Mouse (Mus musculus): Measurements from ENCODE around the gene Syndig1l. TPM values are rescaled to one million over a fixed set of nuclear protein-coding genes. Genes with fewer than 3 reads are reported as not detected.

The Syndig1l gene
- polyA plus RNA-seq, 1 experiment from 2014 or later, result not detected

- H3K27me3 ChIP-seq, result peaks cover 10% of the 10 kb centered on the region
- H3K4me1 ChIP-seq, result peaks cover 11% of the 10 kb centered on the region
- ATAC-seq (ENCODE audit: low FRiP score, low read depth), result no peak
- H3K9ac ChIP-seq, result no peak overlapping the region
- H3K4me2 ChIP-seq (replicated peaks), result no peak overlapping the region
- H3K36me3 ChIP-seq, result no peaks in the 10 kb centered on the region
- no peak overlapping the region for H3K4me3 ChIP-seq
- H3K9me3 ChIP-seq, result 0 out of 2 replicates have a peak, but pooled peaks cover 4% of the 10 kb centered on the region
- no peak overlapping the region for H3K27ac ChIP-seq
- WGBS, result 90% methylated on average over 3 of the region's 3 CpGs
Observed at GRCm38 (mm10) chr12:84670555-84670954, 28.1 kb downstream of the Syndig1l start.

- Histone ChIP-seq H3K27ac (no peak overlapping the region), H3K36me3 (no peaks in the 10 kb centered on the region), H3K27me3 (peaks cover 28% of the 10 kb centered on the region; the same call in 1 of the 2 replicates), H3K4me1 (no peaks in the 10 kb centered on the region), H3K9ac (no peak overlapping the region), H3K9me3 (no peaks in the 10 kb centered on the region), H3K4me2 (replicated peaks) (no peak overlapping the region), H3K4me3 (no peak overlapping the region)
- ATAC-seq (ENCODE audit: low FRiP score, low read depth), result no peak
- WGBS, result 23% methylated on average over 3 of the region's 3 CpGs
Observed at GRCm38 (mm10) chr12:84653912-84654311, 44.7 kb downstream of the Syndig1l start.

GRCm38 (mm10) chr12:84650234-84650633 lies 48.4 kb downstream of the Syndig1l start:
- no peak overlapping the region for H3K27ac ChIP-seq
- no peaks in the 10 kb centered on the region for H3K9me3 ChIP-seq
- H3K4me1 ChIP-seq, result no peaks in the 10 kb centered on the region
- WGBS, result 84% methylated on average over 13 of the region's 13 CpGs
- no peak overlapping the region for H3K4me2 ChIP-seq (replicated peaks)
- no peak for ATAC-seq (ENCODE audit: low FRiP score, low read depth)
- H3K36me3 ChIP-seq, result no peaks in the 10 kb centered on the region
- H3K27me3 ChIP-seq, result peaks cover 33% of the 10 kb centered on the region; the same call in 1 of the 2 replicates
- H3K9ac ChIP-seq, result no peak overlapping the region
- H3K4me3 ChIP-seq, result no peak overlapping the region

- Histone ChIP-seq H3K4me1 (peaks cover 17% of the 10 kb centered on the region), H3K4me2 (replicated peaks) (peak within 1 kb of the TSS; percentile 39; the same call in 1 of the 2 replicates), H3K4me3 (no peak within 1 kb of the TSS; the same call in 1 of the 2 replicates), H3K36me3 (no peaks in the 10 kb centered on the region), H3K9ac (no peak within 1 kb of the TSS), H3K27ac (no peak within 1 kb of the TSS), H3K27me3 (peaks cover 56% of the 10 kb centered on the region), H3K9me3 (no peaks in the 10 kb centered on the region)
- 12% methylated on average over 9 of the region's 9 CpGs for WGBS
- ATAC-seq (ENCODE audit: low FRiP score, low read depth), result no peak
Observed at GRCm38 (mm10) chr12:84640654-84641053, 58.0 kb downstream of the Syndig1l start, which contains the start of gene Vrtn. Gene Vrtn (plus strand): TSS chr12:84641019.

- Histone ChIP-seq H3K9ac (no peak overlapping the region), H3K9me3 (no peaks in the 10 kb centered on the region), H3K27me3 (peaks cover 56% of the 10 kb centered on the region), H3K4me2 (replicated peaks) (no peak overlapping the region), H3K27ac (no peak overlapping the region), H3K36me3 (no peaks in the 10 kb centered on the region), H3K4me1 (peaks cover 17% of the 10 kb centered on the region), H3K4me3 (no peak overlapping the region)
- no peak for ATAC-seq (ENCODE audit: low FRiP score, low read depth)
- whole genome bisulfite sequencing, result 18% methylated on average over 6 of the region's 6 CpGs
Observed at GRCm38 (mm10) chr12:84640253-84640652, 58.4 kb downstream of the Syndig1l start.

- H3K9ac ChIP-seq, result no peak overlapping the region
- H3K4me2 ChIP-seq (replicated peaks), result no peak overlapping the region
- no peaks in the 10 kb centered on the region for H3K9me3 ChIP-seq
- H3K27me3 ChIP-seq, result peaks cover 4% of the 10 kb centered on the region; the same call in 1 of the 2 replicates
- 62% methylated on average over 3 of the region's 3 CpGs for WGBS
- H3K4me3 ChIP-seq, result no peak overlapping the region
- H3K27ac ChIP-seq, result no peak overlapping the region
- no peak for ATAC-seq (ENCODE audit: low FRiP score, low read depth)
- H3K4me1 ChIP-seq, result no peaks in the 10 kb centered on the region
- H3K36me3 ChIP-seq, result no peaks in the 10 kb centered on the region
Observed at GRCm38 (mm10) chr12:84631867-84632266, 66.8 kb downstream of the Syndig1l start.

Other genes starting within 250 kb of the Syndig1l start
- 35.6 and 36.5 TPM in 2 replicates for gene Aldh6a1, start 247.8 kb downstream of the Syndig1l start, polyA plus RNA-seq (2015; fragmentation: Nextera tagmentation; extraction: Ambion mirVana)
- 26.8 and 27.5 TPM in 2 replicates for gene Lin52, start 247.4 kb downstream of the Syndig1l start, polyA plus RNA-seq (2015; fragmentation: Nextera tagmentation; extraction: Ambion mirVana)
- gene Vsx2, start 129.1 kb downstream of the Syndig1l start, polyA plus RNA-seq (2015; fragmentation: Nextera tagmentation; extraction: Ambion mirVana), result 0.25 and 0.33 TPM in 2 replicates
- gene Abcd4, start 81.4 kb downstream of the Syndig1l start, polyA plus RNA-seq (2015; fragmentation: Nextera tagmentation; extraction: Ambion mirVana), result 18.6 and 19.7 TPM in 2 replicates
- 0.10 and 0.13 TPM in 2 replicates for gene Vrtn, start 57.8 kb downstream of the Syndig1l start, polyA plus RNA-seq (2015; fragmentation: Nextera tagmentation; extraction: Ambion mirVana)
- 78.9 and 79.4 TPM in 2 replicates for gene Npc2, start 74.3 kb upstream of the Syndig1l start, polyA plus RNA-seq (2015; fragmentation: Nextera tagmentation; extraction: Ambion mirVana)
- gene Isca2, start 74.4 kb upstream of the Syndig1l start, polyA plus RNA-seq (2015; fragmentation: Nextera tagmentation; extraction: Ambion mirVana), result 152 and 153 TPM in 2 replicates
- 1.0 and 2.7 TPM in 2 replicates for gene Ltbp2, start 177.7 kb upstream of the Syndig1l start, polyA plus RNA-seq (2015; fragmentation: Nextera tagmentation; extraction: Ambion mirVana)

All from limb, embryonic 13.5 days (tissue).